12 mouse cellular contexts compared by ENCODE assay signal in the genomic region with DNA sequence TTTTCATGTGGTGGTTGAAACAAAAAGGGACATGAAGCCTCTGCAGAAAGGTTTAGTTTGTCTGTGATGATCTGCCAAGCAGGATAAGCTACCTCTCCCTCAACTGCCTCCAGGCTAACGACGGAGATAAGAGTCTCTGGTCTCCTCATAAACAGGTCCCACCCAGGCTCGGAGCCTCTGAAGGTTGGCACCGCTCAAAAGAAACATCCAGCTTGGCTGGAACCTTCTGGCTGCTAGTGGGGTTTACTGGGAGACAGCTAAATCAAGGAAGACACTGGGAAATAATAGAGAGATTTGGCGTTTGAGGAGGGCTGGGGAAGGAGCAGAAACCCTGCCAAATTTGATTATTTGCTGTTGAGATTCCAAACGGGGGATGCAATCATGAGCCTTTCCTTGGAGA.
DNase-seq lines count a peak whose midpoint lies in the region; ATAC-seq and TF ChIP-seq lines count a peak whose summit lies in the region.
"Had no signal": no experiment of that assay in that cellular context is flagged by ENCODE, and none has a peak within 500 bp of the region (broad histone marks: within the 10 kb centered on the region; RNA-seq: fewer than 3 reads in every experiment).

No protein-coding gene starts in this region.

- TF ChIP-seq CTCF in intestine, postnatal 0 days (IDR thresholded peaks at IDR 0.05; ENCODE audit: low read depth): no peak
- TF ChIP-seq CTCF in stomach, postnatal 0 days (IDR thresholded peaks at IDR 0.05; ENCODE audit: low read depth): no peak

- WGBS in intestine, embryonic 15.5 days: 33% methylated on average over 6 of the region's 6 CpGs
- WGBS in intestine, postnatal 0 days: 30% methylated on average over 6 of the region's 6 CpGs
- WGBS in stomach, embryonic 14.5 days: 57% methylated on average over 6 of the region's 6 CpGs
- WGBS in stomach, postnatal 0 days: 45% methylated on average over 6 of the region's 6 CpGs
- WGBS in intestine, embryonic 16.5 days: 38% methylated on average over 6 of the region's 6 CpGs
- WGBS in stomach, embryonic 16.5 days: 49% methylated on average over 6 of the region's 6 CpGs

- H3K4me3 ChIP-seq in intestine, embryonic 15.5 days (replicated peaks): no peak overlapping the region
- no peak overlapping the region for H3K4me3 ChIP-seq in intestine, postnatal 0 days (ENCODE audit: low read depth, low read length)
- H3K4me3 ChIP-seq in stomach, embryonic 14.5 days (ENCODE audit: low read depth, low read length): no peak overlapping the region
- H3K4me3 ChIP-seq in stomach, postnatal 0 days (ENCODE audit: low read depth, low read length): no peak overlapping the region
- no peak overlapping the region for H3K4me3 ChIP-seq in intestine, embryonic 16.5 days (ENCODE audit: low read length)
- no peak overlapping the region for H3K4me3 ChIP-seq in stomach, embryonic 16.5 days (replicated peaks; ENCODE audit: low read length)
- H3K4me3 ChIP-seq: heart, embryonic 13.5 days; lung, embryonic 15.5 days; myocyte had no signal

- no peak overlapping the region for H3K9ac ChIP-seq in intestine, embryonic 15.5 days
- H3K9ac ChIP-seq in intestine, postnatal 0 days (ENCODE audit: low read depth, low read length): no peak overlapping the region
- H3K9ac ChIP-seq in stomach, embryonic 14.5 days (replicated peaks; ENCODE audit: low read depth, low read length): no peak overlapping the region
- H3K9ac ChIP-seq in stomach, postnatal 0 days (ENCODE audit: low read length): no peak overlapping the region
- H3K9ac ChIP-seq in intestine, embryonic 16.5 days (ENCODE audit: low read depth, low read length): no peak overlapping the region
- no peak overlapping the region for H3K9ac ChIP-seq in stomach, embryonic 16.5 days (ENCODE audit: low read length)
- H3K9ac ChIP-seq: heart, embryonic 13.5 days; lung, embryonic 15.5 days had no signal

- peak; percentile 69; the same call in 1 of the 2 replicates for ATAC-seq in intestine, embryonic 15.5 days
- no peak for ATAC-seq in intestine, postnatal 0 days
- peak; percentile 69; the same call in 1 of the 2 replicates for ATAC-seq in stomach, embryonic 14.5 days (ENCODE audit: insufficient number of reproducible peaks, insufficient read depth, low FRiP score, low read depth)
- ATAC-seq in stomach, postnatal 0 days (ENCODE audit: low FRiP score, low TSS enrichment): no peak
- peak; percentile 76 for ATAC-seq in intestine, embryonic 16.5 days
- ATAC-seq in stomach, embryonic 16.5 days (ENCODE audit: insufficient read depth, low FRiP score): no peak

- H3K4me2 ChIP-seq in intestine, embryonic 15.5 days (replicated peaks): no peak overlapping the region
- no peak overlapping the region for H3K4me2 ChIP-seq in intestine, postnatal 0 days (replicated peaks; ENCODE audit: low read depth)
- H3K4me2 ChIP-seq in stomach, embryonic 14.5 days (replicated peaks; ENCODE audit: low read depth, low read length): no peak overlapping the region
- no peak overlapping the region for H3K4me2 ChIP-seq in stomach, postnatal 0 days (replicated peaks; ENCODE audit: low read depth)
- H3K4me2 ChIP-seq in intestine, embryonic 16.5 days (ENCODE audit: low read depth, low read length): no peak overlapping the region
- H3K4me2 ChIP-seq in stomach, embryonic 16.5 days (ENCODE audit: low read depth, low read length): no peak overlapping the region
- H3K4me2 ChIP-seq: heart, embryonic 13.5 days; lung, embryonic 15.5 days had no signal

- no peaks in the 10 kb centered on the region for H3K27me3 ChIP-seq in intestine, embryonic 15.5 days (replicated peaks)
- H3K27me3 ChIP-seq in intestine, postnatal 0 days (replicated peaks; ENCODE audit: control insufficient read depth, insufficient read depth, low read length): no peaks in the 10 kb centered on the region
- H3K27me3 ChIP-seq in stomach, embryonic 14.5 days (ENCODE audit: control insufficient read depth, insufficient read depth, low read length): no peaks in the 10 kb centered on the region
- H3K27me3 ChIP-seq in stomach, postnatal 0 days (ENCODE audit: control insufficient read depth, insufficient read depth, low read length): no peaks in the 10 kb centered on the region
- H3K27me3 ChIP-seq in intestine, embryonic 16.5 days (replicated peaks; ENCODE audit: control insufficient read depth, insufficient read depth, low read length): no peaks in the 10 kb centered on the region
- H3K27me3 ChIP-seq in stomach, embryonic 16.5 days (ENCODE audit: control insufficient read depth, insufficient read depth, low read length): no peaks in the 10 kb centered on the region
- H3K27me3 ChIP-seq: heart, embryonic 13.5 days; lung, embryonic 15.5 days had no signal

- TF ChIP-seq EP300 in stomach, postnatal 0 days (optimal IDR thresholded peaks at IDR 0.05): no peak

- no peaks in the 10 kb centered on the region for H3K9me3 ChIP-seq in intestine, embryonic 15.5 days
- H3K9me3 ChIP-seq in intestine, postnatal 0 days (ENCODE audit: control insufficient read depth): no peaks in the 10 kb centered on the region
- no peaks in the 10 kb centered on the region for H3K9me3 ChIP-seq in stomach, embryonic 14.5 days (ENCODE audit: control insufficient read depth, low read depth, low read length)
- H3K9me3 ChIP-seq in stomach, postnatal 0 days (ENCODE audit: control insufficient read depth, low read length): no peaks in the 10 kb centered on the region
- H3K9me3 ChIP-seq in intestine, embryonic 16.5 days (ENCODE audit: control insufficient read depth, low read length): no peaks in the 10 kb centered on the region
- H3K9me3 ChIP-seq in stomach, embryonic 16.5 days (replicated peaks; ENCODE audit: control insufficient read depth, low read length): no peaks in the 10 kb centered on the region
- H3K9me3 ChIP-seq: heart, embryonic 13.5 days; lung, embryonic 15.5 days had no signal

- no peaks in the 10 kb centered on the region for H3K4me1 ChIP-seq in intestine, embryonic 15.5 days (replicated peaks)
- H3K4me1 ChIP-seq in intestine, postnatal 0 days (replicated peaks; ENCODE audit: control insufficient read depth, insufficient read depth, low read length): no peaks in the 10 kb centered on the region
- no peaks in the 10 kb centered on the region for H3K4me1 ChIP-seq in stomach, embryonic 14.5 days (ENCODE audit: control insufficient read depth, insufficient read depth, low read length)
- H3K4me1 ChIP-seq in stomach, postnatal 0 days (replicated peaks; ENCODE audit: control insufficient read depth, insufficient read depth): no peaks in the 10 kb centered on the region
- H3K4me1 ChIP-seq in intestine, embryonic 16.5 days (ENCODE audit: control insufficient read depth, insufficient read depth, low read length): no peaks in the 10 kb centered on the region; the same call in 1 of the 2 replicates
- peaks cover 11% of the 10 kb centered on the region for H3K4me1 ChIP-seq in stomach, embryonic 16.5 days (ENCODE audit: control insufficient read depth, insufficient read depth, low read length)
- H3K4me1 ChIP-seq: heart, embryonic 13.5 days; lung, embryonic 15.5 days had no signal

- no peak overlapping the region for H3K27ac ChIP-seq in intestine, embryonic 15.5 days
- no peak overlapping the region for H3K27ac ChIP-seq in intestine, postnatal 0 days (ENCODE audit: low read depth, low read length)
- no peak overlapping the region for H3K27ac ChIP-seq in stomach, embryonic 14.5 days (ENCODE audit: low read length)
- no peak overlapping the region for H3K27ac ChIP-seq in stomach, postnatal 0 days (replicated peaks)
- no peak overlapping the region for H3K27ac ChIP-seq in intestine, embryonic 16.5 days (ENCODE audit: low read length)
- H3K27ac ChIP-seq in stomach, embryonic 16.5 days (ENCODE audit: low read length): peak overlapping the region; percentile 33
- H3K27ac ChIP-seq: heart, embryonic 13.5 days; lung, embryonic 15.5 days had no signal

- DNase-seq in stomach, postnatal 0 days (ENCODE audit: low spot score): no peak
- no peak for DNase-seq in layer of hippocampus, postnatal 25 days (ENCODE audit: extremely low spot score in 1 of 2, low spot score in 1 of 2)
- no peak for DNase-seq in urinary bladder, postnatal 36 days (ENCODE audit: low spot score in 2 of 2)
- DNase-seq: retina, postnatal 1 day had no signal

- no peaks in the 10 kb centered on the region for H3K36me3 ChIP-seq in intestine, embryonic 15.5 days
- H3K36me3 ChIP-seq in intestine, postnatal 0 days (ENCODE audit: control insufficient read depth, insufficient read depth): no peaks in the 10 kb centered on the region
- H3K36me3 ChIP-seq in stomach, embryonic 14.5 days (ENCODE audit: control insufficient read depth, insufficient read depth, low read length): no peaks in the 10 kb centered on the region
- H3K36me3 ChIP-seq in stomach, postnatal 0 days (ENCODE audit: control insufficient read depth, insufficient read depth, low read length): no peaks in the 10 kb centered on the region
- no peaks in the 10 kb centered on the region for H3K36me3 ChIP-seq in intestine, embryonic 16.5 days (ENCODE audit: control insufficient read depth, insufficient read depth, low read length)
- no peaks in the 10 kb centered on the region for H3K36me3 ChIP-seq in stomach, embryonic 16.5 days (ENCODE audit: control insufficient read depth, insufficient read depth, low read length)
- H3K36me3 ChIP-seq: heart, embryonic 13.5 days; lung, embryonic 15.5 days had no signal

Comparison
In these comparisons a context has a peak if more than half of its experiments do, and no peak if none do; other contexts are left out.
1. ATAC-seq: peak in intestine, embryonic 15.5 days (single experiment), stomach, embryonic 14.5 days (single experiment) and intestine, embryonic 16.5 days (single experiment); none in intestine, postnatal 0 days (single experiment), stomach, postnatal 0 days (single experiment) and stomach, embryonic 16.5 days (single experiment).